Mouse (Mus musculus) MEL (cell line): Measurements from ENCODE around the gene Mrpl1. TPM values are rescaled to one million over a fixed set of nuclear protein-coding genes. Genes with fewer than 3 reads are reported as not detected.

Source experiments
- DNase-seq: peaks from one replicate; pipeline ENCODE4 v3.0.0; 2011; ENCODE audit warnings: low read depth, low spot score
- H3K27ac ChIP-seq: 2 replicates; pipeline ENCODE4 v1.5.1; 2012; ENCODE audit warnings: low read depth, mild to moderate bottlenecking, control low read depth, low read length, moderate library complexity; ENCODE audit not compliant: control insufficient read depth
- H3K27me3 ChIP-seq, 2 experiments: fragments of 150-350 bp in 1 of 2; sonication (generic) in 1 of 2; 2 replicates each; pipeline ENCODE4 v1.6.1; 2012; ENCODE audit warnings: low read length in 2 of 2, mild to moderate bottlenecking in 2 of 2, improper control_type of control experiment in 1 of 2, moderate library complexity in 1 of 2; ENCODE audit not compliant: insufficient read depth in 2 of 2, control insufficient read depth in 1 of 2
- H3K36me3 ChIP-seq, 2 experiments: 2 replicates each; pipeline ENCODE4 v1.6.1; 2012 to 2014; ENCODE audit warnings: low read length in 2 of 2, improper control_type of control experiment in 1 of 2, inconsistent platforms in 1 of 2, mild to moderate bottlenecking in 1 of 2; ENCODE audit not compliant: insufficient read depth in 2 of 2, control insufficient read depth in 1 of 2
- H3K4me1 ChIP-seq, 2 experiments: fragments of 150-350 bp in 1 of 2; sonication (generic) in 1 of 2; 2 replicates each; pipeline ENCODE4 v1.6.1; 2012; ENCODE audit warnings: low read length in 2 of 2, improper control_type of control experiment in 1 of 2, mild to moderate bottlenecking in 1 of 2; ENCODE audit not compliant: insufficient read depth in 2 of 2, control insufficient read depth in 1 of 2
- H3K4me3 ChIP-seq, 2 experiments: fragments of 150-350 bp in 1 of 2; sonication (generic) in 1 of 2; 2 replicates each; pipeline ENCODE4 v1.5.1; 2012; ENCODE audit warnings: low read depth in 2 of 2, low read length in 2 of 2, mild to moderate bottlenecking in 2 of 2, moderate library complexity in 2 of 2, control low read depth in 1 of 2, improper control_type of control experiment in 1 of 2; ENCODE audit not compliant: control insufficient read depth in 1 of 2, insufficient read depth in 1 of 2
- H3K79me2 ChIP-seq: 2 replicates; pipeline ENCODE4 v1.6.1; 2012; ENCODE audit warnings: mild to moderate bottlenecking, low read length, moderate library complexity; ENCODE audit not compliant: control insufficient read depth, poor library complexity, insufficient read depth
- H3K9ac ChIP-seq: 2 replicates; pipeline ENCODE4 v1.6.1; 2012; ENCODE audit warnings: low read depth, mild to moderate bottlenecking, control low read depth, low read length, moderate library complexity; ENCODE audit not compliant: control insufficient read depth, poor library complexity, severe bottlenecking
- H3K9me3 ChIP-seq: fragments of 150-350 bp; sonication (generic); replicated peaks from 2 replicates; pipeline ENCODE4 v1.6.1; 2012; ENCODE audit warnings: mild to moderate bottlenecking, low read length, improper control_type of control experiment, moderate library complexity; ENCODE audit not compliant: insufficient read depth
- BHLHE40 ChIP-seq: IDR thresholded peaks from 2 replicates; pipeline ENCODE4 v1.6.1; 2012; ENCODE audit warnings: low read depth, mild to moderate bottlenecking, inconsistent platforms, low read length, improper control_type of control experiment, borderline replicate concordance
- CHD1 ChIP-seq: IDR thresholded peaks from 2 replicates; pipeline ENCODE4 v1.6.1; 2012; ENCODE audit warnings: low read depth, mild to moderate bottlenecking, inconsistent platforms, low read length, improper control_type of control experiment
- CTCF ChIP-seq, 3 experiments: IDR thresholded peaks in 2 of 3; conservative IDR thresholded peaks in 1 of 3; 2 replicates each; pipeline ENCODE4 v1.5.1; 2011 to 2012; ENCODE audit warnings: low read length in 3 of 3, low read depth in 2 of 3, mild to moderate bottlenecking in 2 of 3, improper control_type of control experiment in 1 of 3, inconsistent platforms in 1 of 3, mixed read lengths in 1 of 3, moderate library complexity in 1 of 3; ENCODE audit not compliant: control insufficient read depth in 1 of 3, insufficient read depth in 1 of 3, poor library complexity in 1 of 3, severe bottlenecking in 1 of 3
- E2F4 ChIP-seq: IDR thresholded peaks from 2 replicates; pipeline ENCODE4 v1.6.1; 2011; ENCODE audit warnings: low read depth, low read length, improper control_type of control experiment, borderline replicate concordance
- ELF1 ChIP-seq: IDR thresholded peaks from 2 replicates; pipeline ENCODE4 v1.6.1; 2014; ENCODE audit warnings: low read depth, mild to moderate bottlenecking, inconsistent platforms, low read length, improper control_type of control experiment, moderate library complexity
- EP300 ChIP-seq, 2 experiments: IDR thresholded peaks; 2 replicates each; pipeline ENCODE4 v1.6.1; 2011; ENCODE audit warnings: improper control_type of control experiment in 2 of 2, low read length in 2 of 2, low read depth in 1 of 2, mild to moderate bottlenecking in 1 of 2
- ETS1 ChIP-seq: IDR thresholded peaks from 2 replicates; pipeline ENCODE4 v1.6.1; 2012; ENCODE audit warnings: low read depth, mild to moderate bottlenecking, inconsistent platforms, low read length, improper control_type of control experiment, moderate library complexity
- GABPA ChIP-seq: IDR thresholded peaks from 2 replicates; pipeline ENCODE4 v1.6.1; 2012; ENCODE audit warnings: low read depth, mild to moderate bottlenecking, inconsistent platforms, low read length, improper control_type of control experiment, moderate library complexity
- HCFC1 ChIP-seq: IDR thresholded peaks from 2 replicates; pipeline ENCODE4 v1.6.1; 2012; ENCODE audit warnings: low read depth, mild to moderate bottlenecking, inconsistent platforms, low read length, improper control_type of control experiment, moderate library complexity
- MAX ChIP-seq: IDR thresholded peaks from 2 replicates; pipeline ENCODE4 v1.6.1; 2011; ENCODE audit warnings: low read length, improper control_type of control experiment
- MEF2A ChIP-seq: IDR thresholded peaks from 2 replicates; pipeline ENCODE4 v1.6.1; 2014; ENCODE audit warnings: low read depth, mild to moderate bottlenecking, inconsistent platforms, low read length, improper control_type of control experiment; ENCODE audit not compliant: poor library complexity, insufficient replicate concordance, severe bottlenecking; ENCODE audit errors: extremely low read depth
- MXI1 ChIP-seq: IDR thresholded peaks from 2 replicates; pipeline ENCODE4 v1.6.1; 2011; ENCODE audit warnings: mild to moderate bottlenecking, low read depth, low read length, improper control_type of control experiment
- MYB ChIP-seq: IDR thresholded peaks from 2 replicates; pipeline ENCODE4 v1.6.1; 2011; ENCODE audit warnings: mild to moderate bottlenecking, low read depth, low read length, improper control_type of control experiment
- MYC ChIP-seq: IDR thresholded peaks from 2 replicates; pipeline ENCODE4 v1.6.1; 2011; ENCODE audit warnings: low read depth, mild to moderate bottlenecking, low read length, improper control_type of control experiment, moderate library complexity
- NELFE ChIP-seq: IDR thresholded peaks from 2 replicates; pipeline ENCODE4 v1.6.1; 2011; ENCODE audit warnings: low read depth, low read length, improper control_type of control experiment
- NRF1 ChIP-seq: IDR thresholded peaks from 2 replicates; pipeline ENCODE4 v1.6.1; 2014; ENCODE audit warnings: low read depth, mild to moderate bottlenecking, inconsistent platforms, low read length, improper control_type of control experiment, moderate library complexity; ENCODE audit not compliant: poor library complexity, insufficient read depth, severe bottlenecking
- SIN3A ChIP-seq: IDR thresholded peaks from 2 replicates; pipeline ENCODE4 v1.6.1; 2012; ENCODE audit warnings: low read length, improper control_type of control experiment, inconsistent platforms
- TAL1 ChIP-seq: IDR thresholded peaks from 2 replicates; pipeline ENCODE4 v1.6.1; 2012; ENCODE audit warnings: mild to moderate bottlenecking, inconsistent platforms, low read length, moderate library complexity, mixed read lengths
- TCF12 ChIP-seq: IDR thresholded peaks from 2 replicates; pipeline ENCODE4 v1.6.1; 2014; ENCODE audit warnings: low read depth, mild to moderate bottlenecking, inconsistent platforms, low read length, improper control_type of control experiment, moderate library complexity
- UBTF ChIP-seq: IDR thresholded peaks from 2 replicates; pipeline ENCODE4 v1.6.1; 2012; ENCODE audit warnings: low read depth, mild to moderate bottlenecking, inconsistent platforms, low read length, improper control_type of control experiment, moderate library complexity, borderline replicate concordance; ENCODE audit not compliant: insufficient read depth
- ZKSCAN1 ChIP-seq: IDR thresholded peaks from 2 replicates; pipeline ENCODE4 v1.6.1; 2012; ENCODE audit warnings: low read depth, mild to moderate bottlenecking, inconsistent platforms, low read length, improper control_type of control experiment, moderate library complexity
- ZMIZ1 ChIP-seq: IDR thresholded peaks from 2 replicates; pipeline ENCODE4 v1.6.1; 2012; ENCODE audit warnings: low read depth, mild to moderate bottlenecking, inconsistent platforms, low read length, improper control_type of control experiment, moderate library complexity
- ZNF384 ChIP-seq: IDR thresholded peaks from 2 replicates; pipeline ENCODE4 v1.6.1; 2012; ENCODE audit warnings: low read depth, mild to moderate bottlenecking, inconsistent platforms, low read length, improper control_type of control experiment
- polyA plus RNA-seq, 2 experiments: library from polyadenylated mRNA; stranded (reverse) in 1 of 2; unstranded in 1 of 2; fragments of >175 nt in 1 of 2; fragments of >200 nt in 1 of 2; gene quantifications; 2 replicates each; pipeline versions ENCODE4 v1.2.1 to v1.2.4; 2012; ENCODE audit warnings: low replicate concordance in 2 of 2, low read depth in 1 of 2; ENCODE audit not compliant: insufficient read length in 2 of 2, insufficient read depth in 1 of 2, missing spikeins in 1 of 2
- total RNA-seq: library from RNA; depleted of rRNA; stranded (reverse); fragments of 300-350 nt; gene quantifications from 2 replicates; pipeline ENCODE4 v1.2.3, GENCODE M21; 2012

The Mrpl1 gene
- total and polyA plus RNA-seq, 3 experiments = 22.0 to 26.2 TPM; not detected in 1

GRCm38 (mm10) chr5:96196547-96197052, 12.7 kb upstream of the Mrpl1 start:
- H3K27ac ChIP-seq = no peak overlapping the region
- H3K79me2 ChIP-seq = no peaks in the 10 kb centered on the region
- no peak for DNase-seq
- H3K4me3 ChIP-seq = no peak overlapping the region
- peaks cover 8 to 15% of the 10 kb centered on the region in 2 experiments for H3K4me1 ChIP-seq
- TF ChIP-seq BHLHE40 = no peak
- TF ChIP-seq HCFC1 = no peak
- no peak for TF ChIP-seq ZMIZ1
- TF ChIP-seq MEF2A = no peak
- no peak for TF ChIP-seq GABPA
- TF ChIP-seq E2F4 = no peak
- TF ChIP-seq ELF1 = no peak
- TF ChIP-seq EP300 (IDR thresholded peaks at IDR 0.05; ENCODE audit: low read depth in 1 of 2, low read length in 2 of 2) = no peak
- no peak for TF ChIP-seq TCF12
- TF ChIP-seq NELFE = no peak
- TF ChIP-seq ETS1 = no peak
- TF ChIP-seq NRF1 = no peak
- no peak for TF ChIP-seq MAX
- TF ChIP-seq CHD1 = no peak
- TF ChIP-seq SIN3A = no peak
- no peak for TF ChIP-seq MXI1
- TF ChIP-seq ZKSCAN1 = no peak
- TF ChIP-seq MYB = no peak
- no peak for TF ChIP-seq TAL1
- no peak for TF ChIP-seq UBTF
- TF ChIP-seq, all 39 proteins: peak for 0
- Histone ChIP-seq H3K27me3 (peaks cover 0 to 3% of the 10 kb centered on the region in 2 experiments; a peak in 1 of 4 replicates), H3K9me3 (no peaks in the 10 kb centered on the region), H3K36me3 (peaks cover 0 to 20% of the 10 kb centered on the region in 2 experiments; a peak in 2 of 4 replicates), H3K9ac (no peak overlapping the region)

GRCm38 (mm10) chr5:96198271-96198670, 11.0 kb upstream of the Mrpl1 start:
- no peaks in the 10 kb centered on the region for H3K9me3 ChIP-seq
- TF ChIP-seq ZNF384 (no peak), MYC (no peak), CTCF (IDR thresholded peaks at IDR 0.05 in 2 of 3, conservative IDR thresholded peaks at IDR 0.05 in 1 of 3; ENCODE audit: control insufficient read depth in 1 of 3, insufficient read depth in 1 of 3, low read depth in 2 of 3, low read length in 3 of 3, poor library complexity in 1 of 3, severe bottlenecking in 1 of 3) (no peak)
- DNase-seq = no peak
- no peak overlapping the region for H3K4me3 ChIP-seq
- no peak overlapping the region for H3K9ac ChIP-seq
- H3K27ac ChIP-seq = no peak overlapping the region
- H3K27me3 ChIP-seq = peaks cover 0 to 3% of the 10 kb centered on the region in 2 experiments; a peak in 1 of 4 replicates
- no peaks in the 10 kb centered on the region for H3K79me2 ChIP-seq
- H3K4me1 ChIP-seq = peaks cover 12 to 21% of the 10 kb centered on the region in 2 experiments
- H3K36me3 ChIP-seq = peaks cover 0 to 28% of the 10 kb centered on the region in 2 experiments; a peak in 2 of 4 replicates
